Mouse (Mus musculus) ES-Bruce4 (cell line): ENCODE measurements around the gene Gprasp2.

Experiments used
- CTCF ChIP-seq: IDR thresholded peaks from one replicate; pipeline ENCODE4 v1.8.1; 2011; ENCODE audit warnings: low read depth, low read length
- POLR2A ChIP-seq: IDR thresholded peaks from one replicate; pipeline ENCODE4 v1.8.1; 2011; ENCODE audit warnings: low read length; ENCODE audit not compliant: insufficient read depth

GRCm38 (mm10) chrX:135804149-135804548 is 34.7 kb upstream of the Gprasp2 start:
- TF ChIP-seq CTCF, result no peak
- TF ChIP-seq POLR2A, result no peak
